Mouse (Mus musculus) hindbrain, postnatal 0 days (tissue): ENCODE data around the gene Smg6. TPM values are rescaled to one million over a fixed set of nuclear protein-coding genes. Genes with fewer than 3 reads are reported as not detected.

Source experiments
- ATAC-seq: fragments of 200-750 bp; cut with Nextera tagmentation; 2 replicates; pipeline ENCODE4 v1.8.0; 2017; ENCODE audit warnings: mild to moderate bottlenecking, moderate TSS enrichment, moderate library complexity
- DNase-seq: peaks from one replicate; pipeline ENCODE4 v3.0.0-alpha.2; 2015; ENCODE audit warnings: low spot score
- H3K27ac ChIP-seq: fragments of 300-500 bp; sonication (generic); 2 replicates; pipeline ENCODE4 v1.5.1; 2014; ENCODE audit warnings: mild to moderate bottlenecking
- H3K27me3 ChIP-seq: fragments of 300-500 bp; sonication (generic); 2 replicates; pipeline ENCODE4 v1.6.1; 2014; ENCODE audit warnings: low read length, mixed read lengths; ENCODE audit not compliant: insufficient read depth
- H3K36me3 ChIP-seq: fragments of 300-500 bp; sonication (generic); 2 replicates; pipeline ENCODE4 v1.6.1; 2014; ENCODE audit warnings: low read length, mixed read lengths; ENCODE audit not compliant: insufficient read depth
- H3K4me1 ChIP-seq: fragments of 300-500 bp; sonication (generic); 2 replicates; pipeline ENCODE4 v1.6.1; 2014; ENCODE audit warnings: antibody characterized with exemption, low read length, mixed read lengths; ENCODE audit not compliant: insufficient read depth
- H3K4me2 ChIP-seq: fragments of 300-500 bp; sonication (generic); 2 replicates; pipeline ENCODE4 v1.6.1; 2014; ENCODE audit warnings: low read depth, mild to moderate bottlenecking, low read length, moderate library complexity, mixed read lengths
- H3K4me3 ChIP-seq: fragments of 300-500 bp; sonication (generic); 2 replicates; pipeline ENCODE4 v1.5.1; 2014; ENCODE audit warnings: low read length
- H3K9ac ChIP-seq: fragments of 300-500 bp; sonication (generic); replicated peaks from 2 replicates; pipeline ENCODE4 v1.6.1; 2014; ENCODE audit warnings: mild to moderate bottlenecking, low read length, moderate library complexity, mixed read lengths
- H3K9me3 ChIP-seq: fragments of 300-500 bp; sonication (generic); 2 replicates; pipeline ENCODE4 v1.6.1; 2016; ENCODE audit warnings: low read length, mixed read lengths
- CTCF ChIP-seq: IDR thresholded peaks from 2 replicates; pipeline ENCODE4 v1.5.1; 2016; ENCODE audit warnings: antibody characterized with exemption, control low read depth, low read depth
- WGBS: fragments of 180-500 bp; shearing (Covaris S2); extraction: QIAGEN DNeasy Blood & Tissue Kit; methylation state at CpG from one replicate; pipeline ENCODE4 v1.1.7; 2014; 5-methylcytosine and 5-hydroxymethylcytosine counted together
- polyA plus RNA-seq: library from polyadenylated mRNA; unstranded; fragments of >200 nt; fragmentation: Nextera tagmentation; extraction: Ambion mirVana; gene quantifications from 2 replicates; pipeline ENCODE4 v1.2.1, GENCODE M21; 2015
- total RNA-seq: library from RNA; depleted of rRNA; stranded (reverse); fragments of >200 nt; gene quantifications from 2 replicates; pipeline ENCODE4 v1.2.3, GENCODE M21; 2014

Gene Smg6
- total and polyA plus RNA-seq, 2 experiments from 2014 or later: 10.0 to 27.8 TPM

GRCm38 (mm10) chr11:75034104-75034503 lies 108.5 kb downstream of the Smg6 start:
- no peak overlapping the region for H3K9ac ChIP-seq
- no peak for DNase-seq
- no peak overlapping the region for H3K4me3 ChIP-seq
- H3K4me1 ChIP-seq: no peaks in the 10 kb centered on the region
- H3K27ac ChIP-seq: no peak overlapping the region
- H3K4me2 ChIP-seq: no peak overlapping the region
- TF ChIP-seq CTCF: no peak
- H3K9me3 ChIP-seq: no peaks in the 10 kb centered on the region
- ATAC-seq: no peak
- 89% methylated on average over 3 of the region's 3 CpGs for WGBS
- peaks cover 4% of the 10 kb centered on the region; the same call in 1 of the 2 replicates for H3K36me3 ChIP-seq
- H3K27me3 ChIP-seq: no peaks in the 10 kb centered on the region

- peaks cover 17% of the 10 kb centered on the region; the same call in 1 of the 2 replicates for H3K36me3 ChIP-seq
- no peak for ATAC-seq
- no peak overlapping the region for H3K27ac ChIP-seq
- H3K9ac ChIP-seq: no peak overlapping the region
- DNase-seq: no peak
- H3K4me2 ChIP-seq: no peak overlapping the region
- TF ChIP-seq CTCF: no peak
- 89% methylated on average over 3 of the region's 3 CpGs for WGBS
- H3K4me3 ChIP-seq: no peak overlapping the region
- no peaks in the 10 kb centered on the region for H3K9me3 ChIP-seq
- no peaks in the 10 kb centered on the region for H3K4me1 ChIP-seq
- H3K27me3 ChIP-seq: no peaks in the 10 kb centered on the region
Observed at GRCm38 (mm10) chr11:75044333-75044732, 118.7 kb downstream of the Smg6 start.

- Histone ChIP-seq H3K27me3 (no peaks in the 10 kb centered on the region), H3K9ac (no peak overlapping the region), H3K36me3 (peaks cover 15% of the 10 kb centered on the region; the same call in 1 of the 2 replicates), H3K4me3 (no peak overlapping the region), H3K27ac (no peak overlapping the region), H3K4me2 (no peak overlapping the region), H3K4me1 (no peaks in the 10 kb centered on the region), H3K9me3 (no peaks in the 10 kb centered on the region)
- DNase-seq (no peak), ATAC-seq (no peak)
- 90% methylated on average over 4 of the region's 4 CpGs for WGBS
- TF ChIP-seq CTCF: no peak
Observed at GRCm38 (mm10) chr11:75045822-75046221, 120.2 kb downstream of the Smg6 start.

GRCm38 (mm10) chr11:75046638-75047037 lies 121.0 kb downstream of the Smg6 start:
- Histone ChIP-seq H3K4me3 (no peak overlapping the region), H3K9me3 (no peaks in the 10 kb centered on the region), H3K4me1 (no peaks in the 10 kb centered on the region), H3K4me2 (no peak overlapping the region), H3K9ac (no peak overlapping the region), H3K36me3 (peaks cover 12% of the 10 kb centered on the region; the same call in 1 of the 2 replicates), H3K27me3 (no peaks in the 10 kb centered on the region), H3K27ac (no peak overlapping the region)
- DNase-seq (no peak), ATAC-seq (no peak)
- no peak for TF ChIP-seq CTCF
- WGBS: 83% methylated on average over 3 of the region's 3 CpGs

- Histone ChIP-seq H3K9ac (no peak overlapping the region), H3K27me3 (no peaks in the 10 kb centered on the region), H3K4me3 (no peak overlapping the region), H3K27ac (no peak overlapping the region; the same call in 1 of the 2 replicates), H3K4me1 (no peaks in the 10 kb centered on the region), H3K9me3 (no peaks in the 10 kb centered on the region), H3K4me2 (no peak overlapping the region), H3K36me3 (peaks cover 9% of the 10 kb centered on the region; the same call in 1 of the 2 replicates)
- 32% methylated on average over 6 of the region's 6 CpGs for WGBS
- peak; percentile 76 for DNase-seq
- ATAC-seq: 0 out of 2 replicates have a peak, but pooled peaks have one; percentile 27
- no peak for TF ChIP-seq CTCF
Observed at GRCm38 (mm10) chr11:75047066-75047465, 121.4 kb downstream of the Smg6 start.

GRCm38 (mm10) chr11:75047736-75048407 lies 122.2 kb downstream of the Smg6 start:
- ATAC-seq (no peak), DNase-seq (no peak)
- no peaks in the 10 kb centered on the region for H3K9me3 ChIP-seq
- no peak overlapping the region for H3K4me2 ChIP-seq
- no peaks in the 10 kb centered on the region for H3K27me3 ChIP-seq
- TF ChIP-seq CTCF: no peak
- H3K4me3 ChIP-seq: no peak overlapping the region
- no peak overlapping the region for H3K9ac ChIP-seq
- no peaks in the 10 kb centered on the region for H3K4me1 ChIP-seq
- WGBS: 88% methylated on average over 7 of the region's 7 CpGs
- H3K36me3 ChIP-seq: peaks cover 4% of the 10 kb centered on the region; the same call in 1 of the 2 replicates
- H3K27ac ChIP-seq: no peak overlapping the region; the same call in 1 of the 2 replicates

GRCm38 (mm10) chr11:75049146-75049545 lies 123.5 kb downstream of the Smg6 start:
- DNase-seq (no peak), ATAC-seq (no peak)
- H3K4me3 ChIP-seq: no peak overlapping the region
- TF ChIP-seq CTCF: no peak
- no peak overlapping the region for H3K9ac ChIP-seq
- H3K4me2 ChIP-seq: no peak overlapping the region
- no peak overlapping the region for H3K27ac ChIP-seq
- H3K27me3 ChIP-seq: no peaks in the 10 kb centered on the region
- no peaks in the 10 kb centered on the region for H3K9me3 ChIP-seq
- 82% methylated on average over 2 of the region's 2 CpGs for WGBS
- peaks cover 4% of the 10 kb centered on the region; the same call in 1 of the 2 replicates for H3K36me3 ChIP-seq
- H3K4me1 ChIP-seq: no peaks in the 10 kb centered on the region
